Mouse (Mus musculus): Measurements from ENCODE around the gene Pdcd2. TPM values are rescaled to one million over a fixed set of nuclear protein-coding genes. Genes with fewer than 3 reads are reported as not detected.

The Pdcd2 gene
- polyA plus RNA-seq, 1 experiment from 2014 or later: 48.6 TPM

DNA sequence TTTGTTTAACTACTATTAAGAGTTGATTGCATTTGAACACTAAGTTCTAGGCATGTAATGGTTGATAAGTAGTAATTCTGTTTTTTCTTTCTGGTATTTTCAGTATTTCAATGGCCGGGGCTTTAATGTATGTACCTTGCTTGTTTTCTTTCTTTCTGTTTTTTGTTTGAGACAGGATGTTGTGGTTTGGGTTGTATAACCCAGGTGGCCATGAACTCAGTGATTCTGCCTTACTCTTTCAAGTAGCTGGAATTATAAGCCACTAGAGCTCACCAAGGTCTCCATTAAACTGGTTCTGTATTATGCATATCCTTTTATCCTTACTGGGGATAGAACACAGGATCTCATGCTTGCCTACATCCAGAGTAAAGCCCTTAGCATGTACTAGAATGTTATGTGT lies 8.3 kb downstream of the Pdcd2 start:
- no peak overlapping the region for H3K27ac ChIP-seq (ENCODE audit: low read depth)
- peaks cover 95% of the 10 kb centered on the region for H3K36me3 ChIP-seq (ENCODE audit: control insufficient read depth, insufficient read depth, low read length)
- H3K4me3 ChIP-seq (ENCODE audit: low read depth, low read length): no peak overlapping the region
- no peak overlapping the region for H3K4me2 ChIP-seq (ENCODE audit: low read length)
- no peaks in the 10 kb centered on the region for H3K27me3 ChIP-seq (replicated peaks; ENCODE audit: control insufficient read depth, insufficient read depth, low read length)
- 97% methylated on average over 1 of the region's 1 CpGs for WGBS
- H3K9me3 ChIP-seq (ENCODE audit: control insufficient read depth, low read length): no peaks in the 10 kb centered on the region
- H3K4me1 ChIP-seq (replicated peaks; ENCODE audit: control insufficient read depth, insufficient read depth, low read length): no peaks in the 10 kb centered on the region
- DNase-seq (ENCODE audit: low spot score) (no peak), ATAC-seq (replicated peaks; ENCODE audit: low FRiP score, low TSS enrichment, low read depth) (no peak)
- no peak overlapping the region for H3K9ac ChIP-seq (ENCODE audit: low read length)

- Histone ChIP-seq H3K9me3 (ENCODE audit: control insufficient read depth, low read length) (no peaks in the 10 kb centered on the region), H3K4me3 (ENCODE audit: low read depth, low read length) (no peak overlapping the region), H3K27me3 (replicated peaks; ENCODE audit: control insufficient read depth, insufficient read depth, low read length) (no peaks in the 10 kb centered on the region), H3K36me3 (ENCODE audit: control insufficient read depth, insufficient read depth, low read length) (peaks cover 95% of the 10 kb centered on the region), H3K4me2 (ENCODE audit: low read length) (no peak overlapping the region), H3K4me1 (replicated peaks; ENCODE audit: control insufficient read depth, insufficient read depth, low read length) (no peaks in the 10 kb centered on the region), H3K9ac (ENCODE audit: low read length) (no peak overlapping the region), H3K27ac (ENCODE audit: low read depth) (no peak overlapping the region)
- 91% methylated on average over 5 of the region's 5 CpGs for WGBS
- ATAC-seq (replicated peaks; ENCODE audit: low FRiP score, low TSS enrichment, low read depth) (no peak), DNase-seq (ENCODE audit: low spot score) (no peak)
Observed at GRCm38 (mm10) chr17:15518186-15518585, 8.9 kb downstream of the Pdcd2 start.

DNA sequence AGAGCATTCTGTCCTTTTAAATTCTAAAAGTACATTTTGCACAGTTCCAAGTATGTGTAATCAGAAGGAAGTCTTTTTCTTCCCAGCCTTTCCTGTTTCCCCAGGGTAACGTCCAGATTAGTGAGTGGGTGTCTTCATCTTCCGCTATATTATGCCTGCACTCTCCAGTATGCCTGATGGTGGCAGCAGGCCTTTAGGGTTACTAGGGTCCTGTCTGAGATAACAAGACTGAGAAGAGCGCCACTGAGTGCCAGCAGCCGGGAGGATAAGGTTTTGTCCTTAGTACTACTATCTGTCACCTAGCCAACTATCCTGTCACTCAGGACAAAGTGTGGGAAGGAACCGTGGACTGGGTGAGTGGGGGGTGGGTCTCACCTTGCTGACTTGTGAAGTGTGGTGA lies 9.3 kb downstream of the Pdcd2 start:
- WGBS: 77% methylated on average over 5 of the region's 5 CpGs
- Histone ChIP-seq H3K9ac (ENCODE audit: low read length) (no peak overlapping the region), H3K27me3 (replicated peaks; ENCODE audit: control insufficient read depth, insufficient read depth, low read length) (no peaks in the 10 kb centered on the region), H3K4me2 (ENCODE audit: low read length) (no peak overlapping the region), H3K36me3 (ENCODE audit: control insufficient read depth, insufficient read depth, low read length) (peaks cover 95% of the 10 kb centered on the region), H3K9me3 (ENCODE audit: control insufficient read depth, low read length) (no peaks in the 10 kb centered on the region), H3K4me3 (ENCODE audit: low read depth, low read length) (no peak overlapping the region), H3K27ac (ENCODE audit: low read depth) (no peak overlapping the region), H3K4me1 (replicated peaks; ENCODE audit: control insufficient read depth, insufficient read depth, low read length) (no peaks in the 10 kb centered on the region)
- no peak for DNase-seq (ENCODE audit: low spot score)
- ATAC-seq (replicated peaks; ENCODE audit: low FRiP score, low TSS enrichment, low read depth): no peak; the same call in 1 of the 2 replicates

GRCm38 (mm10) chr17:15510694-15511093 lies 16.4 kb downstream of the Pdcd2 start:
- peaks cover 98% of the 10 kb centered on the region for H3K36me3 ChIP-seq (ENCODE audit: control insufficient read depth, insufficient read depth, low read length)

GRCm38 (mm10) chr17:15499656-15500394 lies 27.3 kb downstream of the Pdcd2 start, which contains the start of the genes Psmb1 and Tbp:
TSS of gene Psmb1 (minus strand) at chr17:15499751.
TSS of gene Tbp (plus strand) at chr17:15499888.
- under 1% methylated on average over 63 of the region's 63 CpGs for WGBS
- peak within 1 kb of the TSS; percentile 70 for H3K4me2 ChIP-seq (ENCODE audit: low read length)
- peak within 1 kb of the TSS; percentile 90 for H3K27ac ChIP-seq (ENCODE audit: low read depth)
- H3K4me1 ChIP-seq (replicated peaks; ENCODE audit: control insufficient read depth, insufficient read depth, low read length): peaks cover 30% of the 10 kb centered on the region
- H3K36me3 ChIP-seq (ENCODE audit: control insufficient read depth, insufficient read depth, low read length): peaks cover 26% of the 10 kb centered on the region
- H3K9me3 ChIP-seq (ENCODE audit: control insufficient read depth, low read length): no peaks in the 10 kb centered on the region
- DNase-seq (ENCODE audit: low spot score): peak; percentile 98
- peak; percentile 93 for ATAC-seq (replicated peaks; ENCODE audit: low FRiP score, low TSS enrichment, low read depth)
- H3K4me3 ChIP-seq (ENCODE audit: low read depth, low read length): peak within 1 kb of the TSS; percentile 91
- no peaks in the 10 kb centered on the region for H3K27me3 ChIP-seq (replicated peaks; ENCODE audit: control insufficient read depth, insufficient read depth, low read length)
- H3K9ac ChIP-seq (ENCODE audit: low read length): peak within 1 kb of the TSS; percentile 88

More at GRCm38 (mm10) chr17:15510694-15511093, 16.4 kb downstream of the Pdcd2 start:
- Histone ChIP-seq H3K4me3 (ENCODE audit: low read depth, low read length) (no peak overlapping the region), H3K27ac (ENCODE audit: low read depth) (no peak overlapping the region), H3K4me2 (ENCODE audit: low read length) (no peak overlapping the region), H3K9me3 (ENCODE audit: control insufficient read depth, low read length) (no peaks in the 10 kb centered on the region), H3K9ac (ENCODE audit: low read length) (no peak overlapping the region), H3K27me3 (replicated peaks; ENCODE audit: control insufficient read depth, insufficient read depth, low read length) (no peaks in the 10 kb centered on the region), H3K4me1 (replicated peaks; ENCODE audit: control insufficient read depth, insufficient read depth, low read length) (no peaks in the 10 kb centered on the region)
- no peak for DNase-seq (ENCODE audit: low spot score)
- no peak for ATAC-seq (replicated peaks; ENCODE audit: low FRiP score, low TSS enrichment, low read depth)
- WGBS: 89% methylated on average over 2 of the region's 2 CpGs

GRCm38 (mm10) chr17:15498753-15499113 lies 28.4 kb downstream of the Pdcd2 start:
- no peaks in the 10 kb centered on the region for H3K9me3 ChIP-seq (ENCODE audit: control insufficient read depth, low read length)
- DNase-seq (ENCODE audit: low spot score): no peak
- peak overlapping the region; percentile 85; the same call in 1 of the 2 replicates for H3K9ac ChIP-seq (ENCODE audit: low read length)

DNA sequence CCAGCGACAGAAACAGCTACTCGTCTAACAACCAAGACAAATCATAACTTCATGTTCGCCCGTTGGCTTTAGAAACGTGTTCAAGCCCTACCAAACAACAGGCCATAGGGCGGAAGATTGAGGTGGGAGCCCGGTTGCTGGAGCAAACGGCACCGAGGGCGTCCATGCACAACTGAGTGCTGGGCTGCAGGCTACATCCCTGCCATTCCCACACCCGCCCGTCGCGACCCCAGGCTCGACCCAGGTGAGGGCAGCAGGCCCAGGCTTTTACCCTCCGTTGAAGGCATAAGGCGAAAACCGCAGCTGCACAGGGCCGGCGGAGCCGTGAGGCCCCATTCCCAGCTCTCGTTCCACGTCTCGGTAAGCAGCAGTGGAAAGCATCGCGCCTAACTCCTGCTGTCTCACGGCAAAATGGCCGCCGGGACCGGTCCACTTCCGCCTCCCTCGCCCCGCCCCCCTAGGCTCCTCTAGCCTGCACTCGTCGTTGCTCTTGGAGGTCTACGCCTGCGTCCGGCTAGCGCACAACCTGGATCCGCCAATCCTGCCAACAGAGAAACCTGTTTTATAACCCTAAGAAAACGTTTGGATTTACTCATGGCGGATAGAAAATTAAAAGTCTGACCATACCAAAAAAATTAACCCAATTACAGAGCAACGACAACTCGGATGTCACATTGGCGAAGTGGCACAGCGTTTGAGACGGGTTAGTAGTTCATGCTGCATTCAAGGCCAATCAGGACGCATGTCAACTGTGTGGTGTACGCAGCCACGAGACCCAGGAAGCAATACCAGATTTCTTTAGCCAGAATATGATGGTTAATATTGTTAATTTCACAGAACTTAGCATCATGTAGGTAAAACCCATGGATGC lies 29.0 kb downstream of the Pdcd2 start:
- WGBS: under 1% methylated on average over 50 of the region's 50 CpGs
- H3K36me3 ChIP-seq (ENCODE audit: control insufficient read depth, insufficient read depth, low read length): peaks cover 24% of the 10 kb centered on the region
- DNase-seq (ENCODE audit: low spot score) (peak; percentile 96), ATAC-seq (replicated peaks; ENCODE audit: low FRiP score, low TSS enrichment, low read depth) (peak; percentile 93)
- peak overlapping the region; percentile 85 for H3K9ac ChIP-seq (ENCODE audit: low read length)
- H3K27ac ChIP-seq (ENCODE audit: low read depth): peak overlapping the region; percentile 90
- H3K4me2 ChIP-seq (ENCODE audit: low read length): peak overlapping the region; percentile 70
- H3K4me1 ChIP-seq (replicated peaks; ENCODE audit: control insufficient read depth, insufficient read depth, low read length): peaks cover 30% of the 10 kb centered on the region
- no peaks in the 10 kb centered on the region for H3K27me3 ChIP-seq (replicated peaks; ENCODE audit: control insufficient read depth, insufficient read depth, low read length)
- no peaks in the 10 kb centered on the region for H3K9me3 ChIP-seq (ENCODE audit: control insufficient read depth, low read length)
- H3K4me3 ChIP-seq (ENCODE audit: low read depth, low read length): peak overlapping the region; percentile 91

More at GRCm38 (mm10) chr17:15498753-15499113, 28.4 kb downstream of the Pdcd2 start:
- H3K36me3 ChIP-seq (ENCODE audit: control insufficient read depth, insufficient read depth, low read length): peaks cover 23% of the 10 kb centered on the region
- ATAC-seq (replicated peaks; ENCODE audit: low FRiP score, low TSS enrichment, low read depth): no peak
- 47% methylated on average over 7 of the region's 7 CpGs for WGBS
- peak overlapping the region; percentile 91 for H3K4me3 ChIP-seq (ENCODE audit: low read depth, low read length)
- H3K4me2 ChIP-seq (ENCODE audit: low read length): peak overlapping the region; percentile 70
- no peaks in the 10 kb centered on the region for H3K27me3 ChIP-seq (replicated peaks; ENCODE audit: control insufficient read depth, insufficient read depth, low read length)
- peaks cover 30% of the 10 kb centered on the region for H3K4me1 ChIP-seq (replicated peaks; ENCODE audit: control insufficient read depth, insufficient read depth, low read length)
- H3K27ac ChIP-seq (ENCODE audit: low read depth): peak overlapping the region; percentile 90; the same call in 1 of the 2 replicates

DNA sequence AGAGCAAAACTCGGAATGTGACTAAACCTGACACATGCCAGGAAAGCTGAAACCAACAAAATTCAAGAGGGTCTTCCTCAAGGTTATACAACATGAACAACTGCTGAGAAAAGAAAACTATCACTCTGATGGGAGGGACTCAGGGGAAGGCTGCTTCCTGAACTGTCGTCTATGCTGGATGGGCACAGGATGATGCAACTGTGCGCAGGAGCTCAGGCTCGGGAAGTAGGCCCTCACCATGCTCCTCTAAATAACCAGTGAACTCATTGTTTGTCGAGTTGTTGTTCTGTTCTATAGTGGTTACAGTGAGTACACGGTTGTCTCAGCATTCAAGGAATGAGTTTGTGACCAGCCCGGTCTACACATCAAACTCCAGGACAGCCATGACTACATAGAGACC lies 36.6 kb downstream of the Pdcd2 start:
- peaks cover 58% of the 10 kb centered on the region for H3K36me3 ChIP-seq (ENCODE audit: control insufficient read depth, insufficient read depth, low read length)
- ATAC-seq (replicated peaks; ENCODE audit: low FRiP score, low TSS enrichment, low read depth) (no peak), DNase-seq (ENCODE audit: low spot score) (no peak)
- no peak overlapping the region for H3K4me3 ChIP-seq (ENCODE audit: low read depth, low read length)
- H3K4me2 ChIP-seq (ENCODE audit: low read length): no peak overlapping the region
- H3K9ac ChIP-seq (ENCODE audit: low read length): no peak overlapping the region
- no peaks in the 10 kb centered on the region for H3K27me3 ChIP-seq (replicated peaks; ENCODE audit: control insufficient read depth, insufficient read depth, low read length)
- WGBS: 94% methylated on average over 7 of the region's 7 CpGs
- no peaks in the 10 kb centered on the region for H3K4me1 ChIP-seq (replicated peaks; ENCODE audit: control insufficient read depth, insufficient read depth, low read length)
- no peaks in the 10 kb centered on the region for H3K9me3 ChIP-seq (ENCODE audit: control insufficient read depth, low read length)
- H3K27ac ChIP-seq (ENCODE audit: low read depth): no peak overlapping the region
